ENCODE assay signal across 9 mouse cellular contexts in the genomic region with DNA sequence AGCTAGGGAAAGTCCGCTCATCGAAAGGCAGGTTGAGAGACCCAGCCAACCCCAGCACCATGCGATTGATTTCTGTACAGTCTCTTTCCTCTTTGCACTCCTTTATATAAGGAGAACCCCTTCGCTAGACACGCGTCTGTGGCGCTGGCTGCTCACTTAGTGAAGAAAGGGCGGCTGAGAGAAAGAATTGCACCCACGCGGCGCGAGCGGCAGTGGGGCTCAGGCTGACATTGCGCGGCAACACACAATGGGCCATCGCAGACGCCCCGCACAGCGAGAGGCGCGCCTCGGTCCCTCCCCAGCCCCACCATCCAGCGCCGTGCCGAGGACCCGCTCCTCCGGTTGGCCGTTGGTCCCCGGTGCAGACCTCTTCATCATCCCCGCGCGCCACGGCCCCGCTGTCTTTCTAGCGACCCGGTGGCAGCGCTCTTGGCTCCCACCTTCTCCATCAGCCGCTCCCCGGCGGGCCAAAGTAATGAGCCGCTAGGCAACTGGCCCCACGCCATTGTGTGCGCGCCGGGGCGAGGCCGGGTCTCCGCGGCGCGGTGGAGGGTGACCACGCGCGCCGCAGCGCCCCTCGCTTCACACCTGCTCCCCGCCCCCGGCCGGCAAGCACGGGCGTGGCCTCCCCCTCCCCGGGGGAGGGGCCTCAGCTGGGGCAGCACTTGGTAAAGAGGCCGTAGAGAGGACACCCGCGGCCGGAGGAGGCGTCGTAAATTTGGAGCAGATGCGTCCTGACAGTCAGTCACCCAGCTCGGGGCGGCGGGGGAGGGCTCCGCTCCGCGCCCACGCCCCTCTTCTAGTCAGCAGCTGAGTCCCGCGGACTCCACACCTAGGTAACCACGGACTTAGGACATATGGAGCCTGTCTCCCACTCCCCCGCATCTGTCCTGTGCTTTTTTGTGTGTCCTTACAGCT. TPM values are rescaled to one million over a fixed set of nuclear protein-coding genes. Genes with fewer than 3 reads are reported as not detected.
A peak's percentile ranks its signal among the peaks of the same experiment; 100 is the strongest.
DNase-seq lines count a peak whose midpoint lies in the region; ATAC-seq and TF ChIP-seq lines count a peak whose summit lies in the region.
"Had no signal": no experiment of that assay in that cellular context is flagged by ENCODE, and none has a peak within 500 bp of the region (broad histone marks: within the 10 kb centered on the region; RNA-seq: fewer than 3 reads in every experiment).

No protein-coding gene starts in this region.

- H3K36me3 ChIP-seq in heart, embryonic 13.5 days, result no peaks in the 10 kb centered on the region
- no peaks in the 10 kb centered on the region for H3K36me3 ChIP-seq in lung, embryonic 14.5 days (ENCODE audit: insufficient read depth)

- H3K9me3 ChIP-seq in heart, embryonic 13.5 days, result no peaks in the 10 kb centered on the region
- H3K9me3 ChIP-seq in lung, embryonic 14.5 days (ENCODE audit: low read depth, low read length), result no peaks in the 10 kb centered on the region

- H3K4me2 ChIP-seq in heart, embryonic 13.5 days, result peak overlapping the region; percentile 95
- H3K4me2 ChIP-seq in lung, embryonic 14.5 days, result peak overlapping the region; percentile 92

- H3K27me3 ChIP-seq in heart, embryonic 13.5 days (replicated peaks), result peaks cover 80% of the 10 kb centered on the region
- H3K27me3 ChIP-seq in lung, embryonic 14.5 days (ENCODE audit: insufficient read depth, low read length), result peaks cover 78% of the 10 kb centered on the region

- H3K27ac ChIP-seq in heart, embryonic 13.5 days (replicated peaks), result no peak overlapping the region
- H3K27ac ChIP-seq in lung, embryonic 14.5 days (ENCODE audit: low read depth), result no peak overlapping the region

- WGBS in heart, embryonic 13.5 days, result under 1% methylated on average over 81 of the region's 81 CpGs
- WGBS in lung, embryonic 14.5 days, result under 1% methylated on average over 81 of the region's 81 CpGs

- no peak for TF ChIP-seq CTCF in lung, embryonic 14.5 days (IDR thresholded peaks at IDR 0.05; ENCODE audit: low read depth)

- H3K4me3 ChIP-seq in heart, embryonic 13.5 days, result peak overlapping the region; percentile 59
- H3K4me3 ChIP-seq in lung, embryonic 14.5 days (ENCODE audit: low read depth, low read length), result peak overlapping the region; percentile 48
- H3K4me3 ChIP-seq: erythroblast, embryonic 14.5 days had no signal

- H3K9ac ChIP-seq in heart, embryonic 13.5 days, result peak overlapping the region; percentile 70
- H3K9ac ChIP-seq in lung, embryonic 14.5 days, result peak overlapping the region; percentile 27; the same call in 1 of the 2 replicates

- DNase-seq in urinary bladder, postnatal 25 days (ENCODE audit: low spot score), result peak; percentile 16
- DNase-seq in urinary bladder, postnatal 36 days (ENCODE audit: low spot score in 2 of 2), result no peak
- peak; percentile 34 to 65 for DNase-seq in kidney, postnatal 25 days
- DNase-seq in lung, embryonic 14.5 days, result peak; percentile 63
- DNase-seq in right cerebral cortex, adult 2 months (ENCODE audit: low spot score in 2 of 2), result peak; percentile 64 to 65

- ATAC-seq in common myeloid progenitor, adult 5-6 weeks (replicated peaks; ENCODE audit: low read depth, poor library complexity, severe bottlenecking), result peak; percentile 40
- no peak for ATAC-seq in heart, embryonic 13.5 days (ENCODE audit: extremely low read depth, insufficient number of reproducible peaks, low FRiP score, low TSS enrichment)
- ATAC-seq in lung, embryonic 14.5 days (ENCODE audit: insufficient read depth), result peak; percentile 54
- ATAC-seq in monocyte, adult 5-6 weeks (replicated peaks; ENCODE audit: insufficient number of reproducible peaks, low FRiP score, low TSS enrichment, poor library complexity, severe bottlenecking), result no peak; the same call in 1 of the 2 replicates

- H3K4me1 ChIP-seq in heart, embryonic 13.5 days, result peaks cover 31% of the 10 kb centered on the region
- H3K4me1 ChIP-seq in lung, embryonic 14.5 days (ENCODE audit: insufficient read depth), result no peaks in the 10 kb centered on the region; the same call in 1 of the 2 replicates

RNA-seq across cellular contexts. Expression of a gene that starts 27.3 kb away (rescaled TPM):
- 3.8 and 4.1 TPM in 2 replicates for total RNA-seq in common myeloid progenitor, adult 5-6 weeks (2017)
- polyA plus RNA-seq in heart, embryonic 13.5 days (2015; fragmentation: Nextera tagmentation; extraction: Ambion mirVana), result 0.14 and 0.17 TPM in 2 replicates
- 0.24 and 0.41 TPM in 2 replicates for polyA plus RNA-seq in lung, embryonic 14.5 days (2014; fragmentation: Nextera tagmentation; extraction: Ambion mirVana)
- not detected in 3 replicates for total RNA-seq in monocyte, adult 5-6 weeks (2017)

RNA-seq across cellular contexts. Expression of a gene that starts 28.8 kb away (rescaled TPM):
- 37.0 and 38.1 TPM in 2 replicates for total RNA-seq in common myeloid progenitor, adult 5-6 weeks (2017)
- 14.3 and 14.7 TPM in 2 replicates for polyA plus RNA-seq in heart, embryonic 13.5 days (2015; fragmentation: Nextera tagmentation; extraction: Ambion mirVana)
- 32.4 and 35.7 TPM in 2 replicates for polyA plus RNA-seq in lung, embryonic 14.5 days (2014; fragmentation: Nextera tagmentation; extraction: Ambion mirVana)
- total RNA-seq in monocyte, adult 5-6 weeks (2017), result 20.9 to 44.1 TPM (median 28.5 TPM) in 3 replicates

RNA-seq across cellular contexts. Expression of a gene that starts 58.6 kb away (rescaled TPM):
- 1.3 and 1.4 TPM in 2 replicates for total RNA-seq in common myeloid progenitor, adult 5-6 weeks (2017)
- polyA plus RNA-seq in heart, embryonic 13.5 days (2015; fragmentation: Nextera tagmentation; extraction: Ambion mirVana), result 7.4 and 8.8 TPM in 2 replicates
- 22.8 and 25.8 TPM in 2 replicates for polyA plus RNA-seq in lung, embryonic 14.5 days (2014; fragmentation: Nextera tagmentation; extraction: Ambion mirVana)
- total RNA-seq in monocyte, adult 5-6 weeks (2017), result not detected in 3 replicates

Comparison
In these comparisons a context has a peak if more than half of its experiments do, and no peak if none do; other contexts are left out.
1. DNase-seq: peak in urinary bladder, postnatal 25 days (single experiment), kidney, postnatal 25 days (2 of 2), lung, embryonic 14.5 days (single experiment) and right cerebral cortex, adult 2 months (2 of 2); none in urinary bladder, postnatal 36 days (0 of 2).
2. ATAC-seq: peak in common myeloid progenitor, adult 5-6 weeks (single experiment) and lung, embryonic 14.5 days (single experiment); none in heart, embryonic 13.5 days (single experiment) and monocyte, adult 5-6 weeks (single experiment).